Mouse (Mus musculus) MEL (cell line): ENCODE measurements around the gene Osbpl10. TPM values are rescaled to one million over a fixed set of nuclear protein-coding genes. Genes with fewer than 3 reads are reported as not detected.

Experiments used
- DNase-seq: peaks from one replicate; pipeline ENCODE4 v3.0.0; 2011; ENCODE audit warnings: low read depth, low spot score
- H3K27ac ChIP-seq: 2 replicates; pipeline ENCODE4 v1.5.1; 2012; ENCODE audit warnings: low read depth, mild to moderate bottlenecking, control low read depth, low read length, moderate library complexity; ENCODE audit not compliant: control insufficient read depth
- H3K27me3 ChIP-seq, 2 experiments: fragments of 150-350 bp in 1 of 2; sonication (generic) in 1 of 2; 2 replicates each; pipeline ENCODE4 v1.6.1; 2012; ENCODE audit warnings: low read length in 2 of 2, mild to moderate bottlenecking in 2 of 2, improper control_type of control experiment in 1 of 2, moderate library complexity in 1 of 2; ENCODE audit not compliant: insufficient read depth in 2 of 2, control insufficient read depth in 1 of 2
- H3K36me3 ChIP-seq, 2 experiments: 2 replicates each; pipeline ENCODE4 v1.6.1; 2012 to 2014; ENCODE audit warnings: low read length in 2 of 2, improper control_type of control experiment in 1 of 2, inconsistent platforms in 1 of 2, mild to moderate bottlenecking in 1 of 2; ENCODE audit not compliant: insufficient read depth in 2 of 2, control insufficient read depth in 1 of 2
- H3K4me1 ChIP-seq, 2 experiments: fragments of 150-350 bp in 1 of 2; sonication (generic) in 1 of 2; 2 replicates each; pipeline ENCODE4 v1.6.1; 2012; ENCODE audit warnings: low read length in 2 of 2, improper control_type of control experiment in 1 of 2, mild to moderate bottlenecking in 1 of 2; ENCODE audit not compliant: insufficient read depth in 2 of 2, control insufficient read depth in 1 of 2
- H3K4me3 ChIP-seq, 2 experiments: fragments of 150-350 bp in 1 of 2; sonication (generic) in 1 of 2; 2 replicates each; pipeline ENCODE4 v1.5.1; 2012; ENCODE audit warnings: low read depth in 2 of 2, low read length in 2 of 2, mild to moderate bottlenecking in 2 of 2, moderate library complexity in 2 of 2, control low read depth in 1 of 2, improper control_type of control experiment in 1 of 2; ENCODE audit not compliant: control insufficient read depth in 1 of 2, insufficient read depth in 1 of 2
- H3K79me2 ChIP-seq: 2 replicates; pipeline ENCODE4 v1.6.1; 2012; ENCODE audit warnings: mild to moderate bottlenecking, low read length, moderate library complexity; ENCODE audit not compliant: control insufficient read depth, poor library complexity, insufficient read depth
- H3K9ac ChIP-seq: 2 replicates; pipeline ENCODE4 v1.6.1; 2012; ENCODE audit warnings: low read depth, mild to moderate bottlenecking, control low read depth, low read length, moderate library complexity; ENCODE audit not compliant: control insufficient read depth, poor library complexity, severe bottlenecking
- H3K9me3 ChIP-seq: fragments of 150-350 bp; sonication (generic); replicated peaks from 2 replicates; pipeline ENCODE4 v1.6.1; 2012; ENCODE audit warnings: mild to moderate bottlenecking, low read length, improper control_type of control experiment, moderate library complexity; ENCODE audit not compliant: insufficient read depth
- CHD1 ChIP-seq: IDR thresholded peaks from 2 replicates; pipeline ENCODE4 v1.6.1; 2012; ENCODE audit warnings: low read depth, mild to moderate bottlenecking, inconsistent platforms, low read length, improper control_type of control experiment
- E2F4 ChIP-seq: IDR thresholded peaks from 2 replicates; pipeline ENCODE4 v1.6.1; 2011; ENCODE audit warnings: low read depth, low read length, improper control_type of control experiment, borderline replicate concordance
- ELF1 ChIP-seq: IDR thresholded peaks from 2 replicates; pipeline ENCODE4 v1.6.1; 2014; ENCODE audit warnings: low read depth, mild to moderate bottlenecking, inconsistent platforms, low read length, improper control_type of control experiment, moderate library complexity
- ETS1 ChIP-seq: IDR thresholded peaks from 2 replicates; pipeline ENCODE4 v1.6.1; 2012; ENCODE audit warnings: low read depth, mild to moderate bottlenecking, inconsistent platforms, low read length, improper control_type of control experiment, moderate library complexity
- GABPA ChIP-seq: IDR thresholded peaks from 2 replicates; pipeline ENCODE4 v1.6.1; 2012; ENCODE audit warnings: low read depth, mild to moderate bottlenecking, inconsistent platforms, low read length, improper control_type of control experiment, moderate library complexity
- GATA1 ChIP-seq: IDR thresholded peaks from 2 replicates; pipeline ENCODE4 v1.6.1; 2011; ENCODE audit warnings: low read depth, low read length, improper control_type of control experiment
- HCFC1 ChIP-seq: IDR thresholded peaks from 2 replicates; pipeline ENCODE4 v1.6.1; 2012; ENCODE audit warnings: low read depth, mild to moderate bottlenecking, inconsistent platforms, low read length, improper control_type of control experiment, moderate library complexity
- KAT2A ChIP-seq: conservative IDR thresholded peaks from 2 replicates; pipeline ENCODE4 v1.6.1; 2012; ENCODE audit warnings: low read depth, low read length, improper control_type of control experiment, inconsistent platforms
- MAFK ChIP-seq: IDR thresholded peaks from 2 replicates; pipeline ENCODE4 v1.6.1; 2011; ENCODE audit warnings: low read depth, mild to moderate bottlenecking, low read length, improper control_type of control experiment, borderline replicate concordance
- MAX ChIP-seq: IDR thresholded peaks from 2 replicates; pipeline ENCODE4 v1.6.1; 2011; ENCODE audit warnings: low read length, improper control_type of control experiment
- MAZ ChIP-seq: IDR thresholded peaks from 2 replicates; pipeline ENCODE4 v1.6.1; 2012; ENCODE audit warnings: low read depth, mild to moderate bottlenecking, inconsistent platforms, low read length, improper control_type of control experiment
- MXI1 ChIP-seq: IDR thresholded peaks from 2 replicates; pipeline ENCODE4 v1.6.1; 2011; ENCODE audit warnings: mild to moderate bottlenecking, low read depth, low read length, improper control_type of control experiment
- NELFE ChIP-seq: IDR thresholded peaks from 2 replicates; pipeline ENCODE4 v1.6.1; 2011; ENCODE audit warnings: low read depth, low read length, improper control_type of control experiment
- POLR2A ChIP-seq, 2 experiments: IDR thresholded peaks; 2 replicates each; pipeline ENCODE4 v1.6.1; 2011 to 2012; ENCODE audit warnings: low read length in 2 of 2, mild to moderate bottlenecking in 2 of 2, control low read depth in 1 of 2, improper control_type of control experiment in 1 of 2, low read depth in 1 of 2, moderate library complexity in 1 of 2; ENCODE audit not compliant: control insufficient read depth in 1 of 2, insufficient read depth in 1 of 2, poor library complexity in 1 of 2
- POLR2AphosphoS2 ChIP-seq: IDR thresholded peaks from 2 replicates; pipeline ENCODE4 v1.6.1; 2011; ENCODE audit warnings: low read length, improper control_type of control experiment
- SIN3A ChIP-seq: IDR thresholded peaks from 2 replicates; pipeline ENCODE4 v1.6.1; 2012; ENCODE audit warnings: low read length, improper control_type of control experiment, inconsistent platforms
- SMC3 ChIP-seq: IDR thresholded peaks from 2 replicates; pipeline ENCODE4 v1.6.1; 2011; ENCODE audit warnings: low read depth, low read length, improper control_type of control experiment
- TAL1 ChIP-seq: IDR thresholded peaks from 2 replicates; pipeline ENCODE4 v1.6.1; 2012; ENCODE audit warnings: mild to moderate bottlenecking, inconsistent platforms, low read length, moderate library complexity, mixed read lengths
- TCF12 ChIP-seq: IDR thresholded peaks from 2 replicates; pipeline ENCODE4 v1.6.1; 2014; ENCODE audit warnings: low read depth, mild to moderate bottlenecking, inconsistent platforms, low read length, improper control_type of control experiment, moderate library complexity
- USF2 ChIP-seq, 2 experiments: IDR thresholded peaks; 2 replicates each; pipeline ENCODE4 v1.6.1; 2011 to 2012; ENCODE audit warnings: improper control_type of control experiment in 2 of 2, low read length in 2 of 2, borderline replicate concordance in 1 of 2, inconsistent platforms in 1 of 2, low read depth in 1 of 2, mild to moderate bottlenecking in 1 of 2; ENCODE audit not compliant: insufficient read depth in 1 of 2
- ZMIZ1 ChIP-seq: IDR thresholded peaks from 2 replicates; pipeline ENCODE4 v1.6.1; 2012; ENCODE audit warnings: low read depth, mild to moderate bottlenecking, inconsistent platforms, low read length, improper control_type of control experiment, moderate library complexity
- polyA plus RNA-seq, 2 experiments: library from polyadenylated mRNA; stranded (reverse) in 1 of 2; unstranded in 1 of 2; fragments of >175 nt in 1 of 2; fragments of >200 nt in 1 of 2; gene quantifications; 2 replicates each; pipeline versions ENCODE4 v1.2.1 to v1.2.4; 2012; ENCODE audit warnings: low replicate concordance in 2 of 2, low read depth in 1 of 2; ENCODE audit not compliant: insufficient read length in 2 of 2, insufficient read depth in 1 of 2, missing spikeins in 1 of 2
- total RNA-seq: library from RNA; depleted of rRNA; stranded (reverse); fragments of 300-350 nt; gene quantifications from 2 replicates; pipeline ENCODE4 v1.2.3, GENCODE M21; 2012

Osbpl10 gene
- total and polyA plus RNA-seq, 3 experiments: not detected

DNA sequence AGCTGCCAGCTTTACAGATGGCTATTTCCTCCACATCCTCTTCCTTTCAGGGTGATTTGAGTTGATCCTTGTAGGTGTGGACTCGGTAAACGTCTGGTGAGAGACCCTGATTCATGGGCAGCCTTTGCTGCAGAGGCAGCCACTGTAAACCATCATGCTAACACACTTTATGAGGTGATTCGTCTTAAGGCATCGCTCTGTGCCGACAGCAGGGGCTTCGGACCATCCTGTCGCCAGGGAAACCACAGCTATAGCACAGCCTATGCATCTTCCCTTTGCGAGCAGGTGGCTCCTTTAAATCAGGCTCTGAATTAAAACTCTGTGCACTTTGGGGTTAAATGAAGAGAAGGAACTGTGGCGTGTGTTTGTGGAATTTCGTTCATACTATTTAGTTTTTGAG is 138.9 kb downstream of the Osbpl10 start:
- Histone ChIP-seq H3K9ac (no peak overlapping the region), H3K4me1 (no peaks in the 10 kb centered on the region), H3K36me3 (no peaks in the 10 kb centered on the region), H3K27ac (no peak overlapping the region), H3K27me3 (no peaks in the 10 kb centered on the region), H3K9me3 (no peaks in the 10 kb centered on the region), H3K4me3 (no peak overlapping the region), H3K79me2 (no peaks in the 10 kb centered on the region)
- no peak for DNase-seq
- TF ChIP-seq TAL1 (no peak), MAFK (no peak), ELF1 (no peak), USF2 (IDR thresholded peaks at IDR 0.05; ENCODE audit: borderline replicate concordance in 1 of 2, insufficient read depth in 1 of 2, low read depth in 1 of 2, low read length in 2 of 2) (no peak), GATA1 (no peak), CHD1 (no peak), ZMIZ1 (no peak), E2F4 (no peak), HCFC1 (no peak), ETS1 (no peak)

- no peaks in the 10 kb centered on the region for H3K9me3 ChIP-seq
- no peaks in the 10 kb centered on the region for H3K79me2 ChIP-seq
- no peak overlapping the region for H3K9ac ChIP-seq
- no peaks in the 10 kb centered on the region for H3K27me3 ChIP-seq
- TF ChIP-seq ZMIZ1 (no peak), NELFE (no peak), MAZ (no peak), MAX (no peak), POLR2A (IDR thresholded peaks at IDR 0.05; ENCODE audit: control insufficient read depth in 1 of 2, insufficient read depth in 1 of 2, low read depth in 1 of 2, low read length in 2 of 2, poor library complexity in 1 of 2) (no peak), KAT2A (no peak), SMC3 (no peak), POLR2AphosphoS2 (no peak), GABPA (no peak), SIN3A (no peak), CHD1 (no peak), MXI1 (no peak), ETS1 (no peak), TCF12 (no peak)
- H3K4me1 ChIP-seq: no peaks in the 10 kb centered on the region
- no peak for DNase-seq
- no peak overlapping the region for H3K4me3 ChIP-seq
- H3K27ac ChIP-seq: no peak overlapping the region
- no peaks in the 10 kb centered on the region for H3K36me3 ChIP-seq
Observed at GRCm38 (mm10) chr9:115120276-115120675, 141.9 kb downstream of the Osbpl10 start.
